Mouse (Mus musculus): ENCODE measurements around the gene Zbtb34.

Gene Zbtb34

GRCm38 (mm10) chr2:33401217-33401616, 29.9 kb downstream of the Zbtb34 start:
- DNase-seq (ENCODE audit: low read depth, low spot score): no peak

- no peak for DNase-seq (ENCODE audit: low read depth, low spot score)
These were observed 30.6 kb downstream of the Zbtb34 start for GRCm38 (mm10) chr2:33400541-33400940.

- DNase-seq (ENCODE audit: low read depth, low spot score): no peak
These were observed 32.0 kb downstream of the Zbtb34 start for GRCm38 (mm10) chr2:33399091-33399490.

GRCm38 (mm10) chr2:33397036-33397435, 34.1 kb downstream of the Zbtb34 start:
- DNase-seq (ENCODE audit: low read depth, low spot score): no peak

GRCm38 (mm10) chr2:33395053-33395452, 36.1 kb downstream of the Zbtb34 start:
- no peak for DNase-seq (ENCODE audit: low read depth, low spot score)

GRCm38 (mm10) chr2:33393951-33394635, 37.0 kb downstream of the Zbtb34 start:
- no peak for DNase-seq (ENCODE audit: low read depth, low spot score)

- no peak for DNase-seq (ENCODE audit: low read depth, low spot score)
These were observed 38.1 kb downstream of the Zbtb34 start for GRCm38 (mm10) chr2:33393021-33393420.

- DNase-seq (ENCODE audit: low read depth, low spot score): no peak
These were observed 59.3 kb downstream of the Zbtb34 start for GRCm38 (mm10) chr2:33371648-33372408.

- peak; percentile 91 for DNase-seq (ENCODE audit: low read depth, low spot score)
These were observed 60.1 kb downstream of the Zbtb34 start, which contains the start of gene Ralgps1 for GRCm38 (mm10) chr2:33370777-33371647. Gene Ralgps1 (minus strand): TSS chr2:33371486.

GRCm38 (mm10) chr2:33370276-33370776, 60.8 kb downstream of the Zbtb34 start:
- no peak for DNase-seq (ENCODE audit: low read depth, low spot score)

GRCm38 (mm10) chr2:33369453-33369852, 61.7 kb downstream of the Zbtb34 start:
- no peak for DNase-seq (ENCODE audit: low read depth, low spot score)

- no peak for DNase-seq (ENCODE audit: low read depth, low spot score)
These were observed 62.6 kb downstream of the Zbtb34 start for GRCm38 (mm10) chr2:33368486-33368885.

- DNase-seq (ENCODE audit: low read depth, low spot score): no peak
These were observed 65.2 kb downstream of the Zbtb34 start for GRCm38 (mm10) chr2:33365703-33366471.

- no peak for DNase-seq (ENCODE audit: low read depth, low spot score)
These were observed 66.5 kb downstream of the Zbtb34 start for GRCm38 (mm10) chr2:33364656-33365055.

GRCm38 (mm10) chr2:33363890-33364289, 67.2 kb downstream of the Zbtb34 start:
- no peak for DNase-seq (ENCODE audit: low read depth, low spot score)

- no peak for DNase-seq (ENCODE audit: low read depth, low spot score)
These were observed 69.9 kb downstream of the Zbtb34 start for GRCm38 (mm10) chr2:33361139-33361716.

GRCm38 (mm10) chr2:33360564-33360963, 70.6 kb downstream of the Zbtb34 start:
- DNase-seq (ENCODE audit: low read depth, low spot score): no peak

GRCm38 (mm10) chr2:33359184-33359583, 71.9 kb downstream of the Zbtb34 start:
- DNase-seq (ENCODE audit: low read depth, low spot score): no peak

GRCm38 (mm10) chr2:33357250-33357838, 73.8 kb downstream of the Zbtb34 start:
- DNase-seq (ENCODE audit: low read depth, low spot score): no peak
